Comparison of ENCODE assay signal across 10 mouse cellular contexts in the genomic region with DNA sequence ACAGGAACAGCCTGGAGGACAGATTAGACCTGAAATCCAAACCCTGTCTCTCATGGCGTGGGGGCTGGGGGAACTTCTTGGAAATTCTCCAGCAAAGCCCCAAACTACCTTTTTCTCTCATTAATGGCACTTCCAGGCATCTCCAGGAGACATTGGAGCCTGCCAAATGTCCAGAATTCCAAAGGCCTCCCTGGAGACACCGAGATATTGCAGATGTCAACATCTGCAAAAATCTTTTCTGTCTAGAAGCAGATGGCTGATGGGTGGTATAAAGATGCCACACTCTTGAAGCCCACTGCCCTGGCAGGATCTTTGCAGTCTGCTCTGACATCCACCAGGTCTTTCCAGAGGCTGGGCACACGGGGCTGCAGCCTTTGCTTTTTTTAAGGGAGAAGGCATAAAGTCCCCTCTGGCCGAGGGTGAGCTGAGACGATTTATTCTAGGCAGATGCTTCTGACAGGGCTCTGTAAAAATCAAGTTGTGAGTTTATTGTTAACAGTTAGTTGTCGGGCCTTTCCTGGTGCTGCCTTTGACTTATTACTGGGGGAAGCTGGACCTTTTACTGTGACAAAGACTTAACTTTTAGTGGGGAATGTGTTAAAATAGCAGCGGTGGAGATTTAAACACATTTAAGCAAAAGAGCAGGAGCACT. TPM values are rescaled to one million over a fixed set of nuclear protein-coding genes. Genes with fewer than 3 reads are reported as not detected.
DNase-seq lines count a peak whose midpoint lies in the region; ATAC-seq and TF ChIP-seq lines count a peak whose summit lies in the region.
"Had no signal": no experiment of that assay in that cellular context is flagged by ENCODE, and none has a peak within 500 bp of the region (broad histone marks: within the 10 kb centered on the region; RNA-seq: fewer than 3 reads in every experiment).

No protein-coding gene starts in this region.

- no peak for TF ChIP-seq EP300 in stomach, postnatal 0 days (optimal IDR thresholded peaks at IDR 0.05)

- no peak for DNase-seq in forebrain, embryonic 10.5 days (ENCODE audit: extremely low spot score, low spot score)
- DNase-seq in stomach, postnatal 0 days (ENCODE audit: low spot score), result no peak
- DNase-seq in yolk sac, embryonic 10.5 days (ENCODE audit: low spot score), result peak; percentile 9
- DNase-seq in right cerebral cortex, postnatal 14 days, result no peak
- DNase-seq in frontal cortex, postnatal 25 days (ENCODE audit: low spot score in 2 of 2), result no peak
- DNase-seq: liver had no signal

- TF ChIP-seq CTCF in stomach, postnatal 0 days (IDR thresholded peaks at IDR 0.05; ENCODE audit: low read depth), result no peak

- H3K9ac ChIP-seq in forebrain, embryonic 16.5 days (replicated peaks; ENCODE audit: low read depth, low read length), result no peak overlapping the region
- no peak overlapping the region for H3K9ac ChIP-seq in stomach, embryonic 15.5 days
- no peak overlapping the region for H3K9ac ChIP-seq in stomach, postnatal 0 days (ENCODE audit: low read length)
- 0 out of 2 replicates have a peak overlapping the region, but pooled peaks have one; percentile 100 for H3K9ac ChIP-seq in limb, embryonic 12.5 days (replicated peaks)

- peak overlapping the region; percentile 99 for H3K27ac ChIP-seq in forebrain, embryonic 10.5 days
- H3K27ac ChIP-seq in forebrain, embryonic 16.5 days (ENCODE audit: low read length), result no peak overlapping the region
- H3K27ac ChIP-seq in stomach, embryonic 15.5 days, result peak overlapping the region; percentile 40; the same call in 1 of the 2 replicates
- no peak overlapping the region for H3K27ac ChIP-seq in stomach, postnatal 0 days (replicated peaks)
- H3K27ac ChIP-seq in limb, embryonic 12.5 days, result peak overlapping the region; percentile 100

- ATAC-seq in forebrain, embryonic 16.5 days, result no peak
- ATAC-seq in stomach, embryonic 15.5 days (ENCODE audit: insufficient read depth, low FRiP score, low read depth), result no peak
- ATAC-seq in stomach, postnatal 0 days (ENCODE audit: low FRiP score, low TSS enrichment), result no peak
- ATAC-seq in limb, embryonic 12.5 days (ENCODE audit: insufficient number of reproducible peaks, insufficient read depth, low FRiP score, low TSS enrichment, low read depth), result no peak
- ATAC-seq: Patski had no signal

- H3K27me3 ChIP-seq in forebrain, embryonic 10.5 days (ENCODE audit: poor library complexity, severe bottlenecking), result peaks cover 52% of the 10 kb centered on the region
- H3K27me3 ChIP-seq in forebrain, embryonic 16.5 days (replicated peaks; ENCODE audit: control insufficient read depth, insufficient read depth, low read length), result peaks cover 5% of the 10 kb centered on the region
- peaks cover 16% of the 10 kb centered on the region for H3K27me3 ChIP-seq in stomach, embryonic 15.5 days (replicated peaks)
- H3K27me3 ChIP-seq in stomach, postnatal 0 days (ENCODE audit: control insufficient read depth, insufficient read depth, low read length), result no peaks in the 10 kb centered on the region; the same call in 1 of the 2 replicates
- no peaks in the 10 kb centered on the region for H3K27me3 ChIP-seq in limb, embryonic 12.5 days
- H3K27me3 ChIP-seq: Patski had no signal

- peak overlapping the region; percentile 98 for H3K4me3 ChIP-seq in forebrain, embryonic 10.5 days
- H3K4me3 ChIP-seq in forebrain, embryonic 16.5 days (replicated peaks; ENCODE audit: low read length), result no peak overlapping the region
- H3K4me3 ChIP-seq in stomach, embryonic 15.5 days (replicated peaks), result no peak overlapping the region
- no peak overlapping the region for H3K4me3 ChIP-seq in stomach, postnatal 0 days (ENCODE audit: low read depth, low read length)
- 0 out of 2 replicates have a peak overlapping the region, but pooled peaks have one; percentile 100 for H3K4me3 ChIP-seq in limb, embryonic 12.5 days (replicated peaks)

- H3K4me2 ChIP-seq in forebrain, embryonic 16.5 days (ENCODE audit: low read length), result no peak overlapping the region
- no peak overlapping the region for H3K4me2 ChIP-seq in stomach, embryonic 15.5 days
- H3K4me2 ChIP-seq in stomach, postnatal 0 days (replicated peaks; ENCODE audit: low read depth), result no peak overlapping the region
- H3K4me2 ChIP-seq in limb, embryonic 12.5 days, result peak overlapping the region; percentile 71

- WGBS in forebrain, embryonic 10.5 days, result 25% methylated on average over 7 of the region's 7 CpGs
- WGBS in forebrain, embryonic 16.5 days, result 17% methylated on average over 7 of the region's 7 CpGs
- WGBS in stomach, embryonic 15.5 days, result 18% methylated on average over 7 of the region's 7 CpGs
- WGBS in stomach, postnatal 0 days, result 23% methylated on average over 7 of the region's 7 CpGs
- 10% methylated on average over 7 of the region's 7 CpGs for WGBS in limb, embryonic 12.5 days

- peaks cover 63% of the 10 kb centered on the region for H3K4me1 ChIP-seq in forebrain, embryonic 10.5 days
- H3K4me1 ChIP-seq in forebrain, embryonic 16.5 days (replicated peaks; ENCODE audit: control insufficient read depth, insufficient read depth, low read length), result peaks cover 22% of the 10 kb centered on the region
- H3K4me1 ChIP-seq in stomach, embryonic 15.5 days, result peaks cover 16% of the 10 kb centered on the region
- no peaks in the 10 kb centered on the region for H3K4me1 ChIP-seq in stomach, postnatal 0 days (replicated peaks; ENCODE audit: control insufficient read depth, insufficient read depth)
- H3K4me1 ChIP-seq in limb, embryonic 12.5 days (replicated peaks), result peaks cover 33% of the 10 kb centered on the region

- H3K9me3 ChIP-seq in forebrain, embryonic 10.5 days, result no peaks in the 10 kb centered on the region
- H3K9me3 ChIP-seq in forebrain, embryonic 16.5 days (ENCODE audit: control insufficient read depth, low read length), result no peaks in the 10 kb centered on the region
- no peaks in the 10 kb centered on the region for H3K9me3 ChIP-seq in stomach, embryonic 15.5 days
- H3K9me3 ChIP-seq in stomach, postnatal 0 days (ENCODE audit: control insufficient read depth, low read length), result no peaks in the 10 kb centered on the region
- H3K9me3 ChIP-seq in limb, embryonic 12.5 days, result no peaks in the 10 kb centered on the region

- peaks cover 13% of the 10 kb centered on the region for H3K36me3 ChIP-seq in forebrain, embryonic 10.5 days (replicated peaks)
- no peaks in the 10 kb centered on the region for H3K36me3 ChIP-seq in forebrain, embryonic 16.5 days (ENCODE audit: control insufficient read depth, insufficient read depth)
- no peaks in the 10 kb centered on the region for H3K36me3 ChIP-seq in stomach, embryonic 15.5 days
- H3K36me3 ChIP-seq in stomach, postnatal 0 days (ENCODE audit: control insufficient read depth, insufficient read depth, low read length), result no peaks in the 10 kb centered on the region
- peaks cover 14% of the 10 kb centered on the region for H3K36me3 ChIP-seq in limb, embryonic 12.5 days

RNA-seq across cellular contexts. Expression of gene Gas1, which starts 4.7 kb away (rescaled TPM):
- 72.6 and 72.7 TPM in 2 replicates for polyA plus RNA-seq in forebrain, embryonic 10.5 days (2016; fragmentation: Nextera tagmentation; extraction: Ambion mirVana)
- polyA plus RNA-seq in forebrain, embryonic 16.5 days (2015; fragmentation: Nextera tagmentation; extraction: Ambion mirVana), result 18.8 and 26.2 TPM in 2 replicates
- polyA plus RNA-seq in stomach, embryonic 15.5 days (2015; fragmentation: Nextera tagmentation; extraction: Ambion mirVana), result 98.6 and 104 TPM in 2 replicates
- 62.4 and 78.9 TPM in 2 replicates for polyA plus RNA-seq in stomach, postnatal 0 days (2015; fragmentation: Nextera tagmentation; extraction: Ambion mirVana)
- polyA plus RNA-seq in limb, embryonic 12.5 days (2016; fragmentation: Nextera tagmentation; extraction: Ambion mirVana), result 318 and 346 TPM in 2 replicates

Comparison
In these comparisons a context has a peak if more than half of its experiments do, and no peak if none do; other contexts are left out.
1. H3K27ac ChIP-seq: peak in forebrain, embryonic 10.5 days (single experiment), stomach, embryonic 15.5 days (single experiment) and limb, embryonic 12.5 days (single experiment); none in forebrain, embryonic 16.5 days (single experiment) and stomach, postnatal 0 days (single experiment).
2. H3K4me3 ChIP-seq: peak in forebrain, embryonic 10.5 days (single experiment) and limb, embryonic 12.5 days (single experiment); none in forebrain, embryonic 16.5 days (single experiment), stomach, embryonic 15.5 days (single experiment) and stomach, postnatal 0 days (single experiment).